Mouse (Mus musculus) CH12.LX (cell line): ENCODE results near the gene Mdga1. TPM values are rescaled to one million over a fixed set of nuclear protein-coding genes. Genes with fewer than 3 reads are reported as not detected.

ENCODE experiments used
- DNase-seq: peaks from one replicate; pipeline ENCODE4 v3.0.0-alpha.2; 2013; ENCODE audit errors: extremely low read depth
- H3K27ac ChIP-seq: 2 replicates; pipeline ENCODE4 v1.5.1; 2012; ENCODE audit warnings: low read depth, mild to moderate bottlenecking, control low read depth, moderate library complexity; ENCODE audit not compliant: insufficient read depth
- H3K27me3 ChIP-seq: replicated peaks from 2 replicates; pipeline ENCODE3; 2012; ENCODE audit warnings: inconsistent platforms
- H3K36me3 ChIP-seq, 2 experiments: replicated peaks in 1 of 2; 2 replicates each; pipeline versions ENCODE3 to v1.6.1; 2012; ENCODE audit warnings: inconsistent platforms in 1 of 2, low read length in 1 of 2, mild to moderate bottlenecking in 1 of 2, mixed read lengths in 1 of 2, moderate library complexity in 1 of 2; ENCODE audit not compliant: control insufficient read depth in 1 of 2, insufficient read depth in 1 of 2
- H3K4me1 ChIP-seq, 2 experiments: 2 replicates each; pipeline ENCODE4 v1.6.1; 2012; ENCODE audit warnings: inconsistent platforms in 1 of 2, moderate library complexity in 1 of 2; ENCODE audit not compliant: insufficient read depth in 2 of 2, control insufficient read depth in 1 of 2
- H3K4me2 ChIP-seq: 2 replicates; pipeline ENCODE4 v1.6.1; 2012; ENCODE audit warnings: low read depth, mild to moderate bottlenecking, control low read depth; ENCODE audit not compliant: poor library complexity, insufficient read depth, severe bottlenecking
- H3K4me3 ChIP-seq, 3 experiments: fragments of 150-350 bp in 1 of 3; sonication (generic) in 1 of 3; replicated peaks in 1 of 3; 2 replicates each; pipeline versions ENCODE3 to v1.5.1; 2011 to 2012; ENCODE audit warnings: low read depth in 2 of 3, low read length in 2 of 3, mild to moderate bottlenecking in 2 of 3, moderate library complexity in 2 of 3, control low read depth in 1 of 3, improper control_type of control experiment in 1 of 3, inconsistent platforms in 1 of 3, mixed read lengths in 1 of 3; ENCODE audit not compliant: poor library complexity in 1 of 3
- H3K79me2 ChIP-seq: replicated peaks from 2 replicates; pipeline ENCODE4 v1.6.1; 2012; ENCODE audit warnings: mild to moderate bottlenecking, moderate library complexity; ENCODE audit not compliant: control insufficient read depth, poor library complexity, insufficient read depth, severe bottlenecking; ENCODE audit errors: extremely low read depth
- H3K9ac ChIP-seq: 2 replicates; pipeline ENCODE4 v1.6.1; 2012; ENCODE audit warnings: low read depth, mild to moderate bottlenecking, control low read depth, moderate library complexity; ENCODE audit not compliant: insufficient read depth
- H3K9me3 ChIP-seq: replicated peaks from 2 replicates; pipeline ENCODE3; 2012; ENCODE audit warnings: low read length, inconsistent platforms, mixed read lengths
- CTCF ChIP-seq, 2 experiments: IDR thresholded peaks in 1 of 2; conservative IDR thresholded peaks in 1 of 2; 2 replicates each; pipeline ENCODE4 v1.5.1; 2011 to 2012; ENCODE audit warnings: low read depth in 2 of 2, low read length in 2 of 2, improper control_type of control experiment in 1 of 2, inconsistent platforms in 1 of 2, mild to moderate bottlenecking in 1 of 2, moderate library complexity in 1 of 2
- E2F4 ChIP-seq: IDR thresholded peaks from 2 replicates; pipeline ENCODE4 v1.6.1; 2011; ENCODE audit warnings: low read depth, low read length, improper control_type of control experiment; ENCODE audit not compliant: insufficient replicate concordance
- ELF1 ChIP-seq: IDR thresholded peaks from 2 replicates; pipeline ENCODE4 v1.6.1; 2014; ENCODE audit warnings: low read depth, mild to moderate bottlenecking, inconsistent platforms, low read length, improper control_type of control experiment
- ETS1 ChIP-seq: conservative IDR thresholded peaks from 2 replicates; pipeline ENCODE4 v1.6.1; 2012; ENCODE audit warnings: low read depth, mild to moderate bottlenecking, inconsistent platforms, low read length, improper control_type of control experiment, moderate library complexity
- HCFC1 ChIP-seq: IDR thresholded peaks from 2 replicates; pipeline ENCODE4 v1.6.1; 2012; ENCODE audit warnings: low read depth, mild to moderate bottlenecking, inconsistent platforms, low read length, improper control_type of control experiment
- IRF4 ChIP-seq: IDR thresholded peaks from 2 replicates; pipeline ENCODE4 v1.6.1; 2014; ENCODE audit warnings: low read depth, mild to moderate bottlenecking, inconsistent platforms, low read length, improper control_type of control experiment
- JUND ChIP-seq: conservative IDR thresholded peaks from 2 replicates; pipeline ENCODE4 v1.6.1; 2011; ENCODE audit warnings: low read depth, low read length, improper control_type of control experiment
- MAFK ChIP-seq: IDR thresholded peaks from 2 replicates; pipeline ENCODE4 v1.6.1; 2011; ENCODE audit warnings: low read length, improper control_type of control experiment; ENCODE audit not compliant: insufficient replicate concordance
- MXI1 ChIP-seq: IDR thresholded peaks from 2 replicates; pipeline ENCODE4 v1.6.1; 2011; ENCODE audit warnings: mild to moderate bottlenecking, low read depth, low read length, improper control_type of control experiment
- MYC ChIP-seq: IDR thresholded peaks from 2 replicates; pipeline ENCODE4 v1.6.1; 2011; ENCODE audit warnings: low read depth, mild to moderate bottlenecking, improper control_type of control experiment, low read length
- NRF1 ChIP-seq: IDR thresholded peaks from 2 replicates; pipeline ENCODE4 v1.6.1; 2014; ENCODE audit warnings: low read depth, mild to moderate bottlenecking, inconsistent platforms, low read length, improper control_type of control experiment, moderate library complexity
- PAX5 ChIP-seq: IDR thresholded peaks from 2 replicates; pipeline ENCODE4 v1.6.1; 2012; ENCODE audit warnings: low read length, inconsistent platforms, mixed read lengths
- POLR2A ChIP-seq: IDR thresholded peaks from 2 replicates; pipeline ENCODE4 v1.6.1; 2011; ENCODE audit warnings: low read depth, mild to moderate bottlenecking, improper control_type of control experiment, low read length
- RCOR1 ChIP-seq: conservative IDR thresholded peaks from 2 replicates; pipeline ENCODE4 v1.6.1; 2012; ENCODE audit warnings: low read depth, mild to moderate bottlenecking, inconsistent platforms, low read length, improper control_type of control experiment
- TCF12 ChIP-seq: IDR thresholded peaks from 2 replicates; pipeline ENCODE4 v1.6.1; 2014; ENCODE audit warnings: low read depth, mild to moderate bottlenecking, inconsistent platforms, low read length, improper control_type of control experiment
- UBTF ChIP-seq: IDR thresholded peaks from 2 replicates; pipeline ENCODE4 v1.6.1; 2012; ENCODE audit warnings: low read depth, mild to moderate bottlenecking, inconsistent platforms, low read length, improper control_type of control experiment, moderate library complexity
- USF1 ChIP-seq: IDR thresholded peaks from 2 replicates; pipeline ENCODE4 v1.6.1; 2014; ENCODE audit warnings: low read depth, mild to moderate bottlenecking, inconsistent platforms, low read length, improper control_type of control experiment
- USF2 ChIP-seq: conservative IDR thresholded peaks from 2 replicates; pipeline ENCODE4 v1.6.1; 2011; ENCODE audit warnings: low read depth, low read length, improper control_type of control experiment
- ZKSCAN1 ChIP-seq: IDR thresholded peaks from 2 replicates; pipeline ENCODE4 v1.6.1; 2012; ENCODE audit warnings: low read depth, inconsistent platforms, low read length, improper control_type of control experiment, borderline replicate concordance
- ZNF384 ChIP-seq: IDR thresholded peaks from 2 replicates; pipeline ENCODE4 v1.6.1; 2012; ENCODE audit warnings: low read depth, low read length, improper control_type of control experiment, inconsistent platforms
- dilution Hi-C: fragments of 300-500 bp; cut with MboI; formaldehyde crosslinking; loops from 2 replicates; pipeline ENCODE4 v1.14.3; 2020; ENCODE audit warnings: low sequenced_read_pairs; ENCODE audit not compliant: extremely low pct_unique_long_range_greater_than_20kb, extremely low pct_ligation_motif_present
- in situ Hi-C: fragments of 300-500 bp; cut with MboI; formaldehyde crosslinking; loops from 3 replicates; pipeline ENCODE4 v1.14.3; 2019; ENCODE audit warnings: low sequenced_read_pairs, low pct_ligation_motif_present, low pct_unique_long_range_greater_than_20kb, mixed read lengths
- polyA plus RNA-seq: library from polyadenylated mRNA; unstranded; fragments of >175 nt; gene quantifications from 2 replicates; pipeline ENCODE4 v1.2.1, GENCODE M21; 2012; ENCODE audit warnings: low read depth; ENCODE audit not compliant: insufficient read length
- total RNA-seq, 2 experiments: library from RNA; depleted of rRNA; stranded (reverse); fragments of 300-350 nt in 1 of 2; fragments of >200 nt in 1 of 2; gene quantifications; 2 replicates each; pipeline ENCODE4 v1.2.3; 2012 to 2014

Gene Mdga1
- total and polyA plus RNA-seq, 3 experiments = 0.29 to 0.39 (median 0.38) TPM

GRCm38 (mm10) chr17:29990845-29991244 lies 21.0 kb upstream of the Mdga1 start:
- H3K9ac ChIP-seq = no peak overlapping the region
- H3K4me3 ChIP-seq = no peak overlapping the region
- no peak overlapping the region for H3K4me2 ChIP-seq
- TF ChIP-seq IRF4 (no peak), MXI1 (no peak), USF2 (no peak), PAX5 (no peak), JUND (no peak), ZKSCAN1 (no peak), ELF1 (no peak), RCOR1 (no peak)
- TF ChIP-seq, all 38 proteins: peak for 0
- no peaks in the 10 kb centered on the region for H3K79me2 ChIP-seq
- H3K27me3 ChIP-seq = no peaks in the 10 kb centered on the region
- no peaks in the 10 kb centered on the region for H3K9me3 ChIP-seq
- no peak overlapping the region for H3K27ac ChIP-seq
- in situ Hi-C loops (no loop called here), dilution Hi-C loops (no loop called here)
- no peak for DNase-seq
- H3K36me3 ChIP-seq = no peaks in the 10 kb centered on the region
- peaks cover 2 to 27% of the 10 kb centered on the region in 2 experiments; a peak in 3 of 4 replicates for H3K4me1 ChIP-seq

- DNase-seq = no peak
- Histone ChIP-seq H3K4me3 (no peak overlapping the region), H3K9ac (no peak overlapping the region), H3K9me3 (no peaks in the 10 kb centered on the region), H3K79me2 (no peaks in the 10 kb centered on the region), H3K36me3 (no peaks in the 10 kb centered on the region), H3K27ac (no peak overlapping the region), H3K4me1 (peaks cover 2 to 27% of the 10 kb centered on the region in 2 experiments; a peak in 3 of 4 replicates), H3K4me2 (no peak overlapping the region), H3K27me3 (no peaks in the 10 kb centered on the region)
- TF ChIP-seq E2F4 (no peak), ETS1 (no peak), MAFK (no peak), UBTF (no peak), HCFC1 (no peak), TCF12 (no peak), USF2 (no peak), ZNF384 (no peak), CTCF (conservative IDR thresholded peaks at IDR 0.05 in 1 of 2, IDR thresholded peaks at IDR 0.05 in 1 of 2; ENCODE audit: low read depth in 2 of 2, low read length in 2 of 2) (no peak), POLR2A (no peak), MXI1 (no peak), NRF1 (no peak), USF1 (no peak), MYC (no peak)
- dilution Hi-C loops = no loop called here
- in situ Hi-C loops = no loop called here
Observed at GRCm38 (mm10) chr17:29990136-29990535, 20.2 kb upstream of the Mdga1 start.
